Mouse (Mus musculus) bone marrow, adult 2 months (tissue): Measurements from ENCODE around the gene Itpr1. TPM values are rescaled to one million over a fixed set of nuclear protein-coding genes. Genes with fewer than 3 reads are reported as not detected.
A peak's percentile ranks its signal among the peaks of the same experiment; 100 is the strongest.

ENCODE experiments used
- H3K27ac ChIP-seq: fragments of 200-500 bp; 2 replicates; pipeline ENCODE4 v1.5.1; 2012; ENCODE audit warnings: low read depth, mild to moderate bottlenecking, control low read depth, inconsistent platforms, low read length; ENCODE audit not compliant: control insufficient read depth, poor library complexity, insufficient read depth
- H3K4me1 ChIP-seq: fragments of 200-500 bp; 2 replicates; pipeline ENCODE4 v1.6.1; 2011; ENCODE audit warnings: low read length; ENCODE audit not compliant: control insufficient read depth, insufficient read depth
- H3K4me3 ChIP-seq: fragments of 200-500 bp; replicated peaks from 2 replicates; pipeline ENCODE3; 2011; ENCODE audit warnings: mild to moderate bottlenecking, low read depth, low read length, control low read depth; ENCODE audit not compliant: control insufficient read depth
- CTCF ChIP-seq: fragments of 200-500 bp; IDR thresholded peaks from 2 replicates; pipeline ENCODE4 v1.5.1; 2011; ENCODE audit warnings: low read length, control low read depth; ENCODE audit not compliant: control insufficient read depth, insufficient read depth
- POLR2A ChIP-seq: fragments of 200-500 bp; IDR thresholded peaks from 2 replicates; pipeline ENCODE4 v1.6.1; 2011; ENCODE audit warnings: low read depth, mild to moderate bottlenecking, control low read depth, low read length, borderline replicate concordance; ENCODE audit not compliant: control insufficient read depth
- WGBS: fragments of 180-500 bp; shearing (Covaris S2); methylation state at CpG from one replicate; pipeline ENCODE4 v1.1.7; 2018; 5-methylcytosine and 5-hydroxymethylcytosine counted together
- polyA plus RNA-seq: library from polyadenylated mRNA; stranded (reverse); fragments of >200 nt; gene quantifications from 2 replicates; pipeline ENCODE4 v1.2.4, GENCODE M21; 2011; ENCODE audit warnings: low replicate concordance; ENCODE audit not compliant: missing spikeins, insufficient read depth, insufficient read length

The Itpr1 gene
- polyA plus RNA-seq, 1 experiment = 32.8 TPM

GRCm38 (mm10) chr6:108415847-108416246 is 203.0 kb downstream of the Itpr1 start:
- WGBS = 87% methylated on average over 4 of the region's 4 CpGs
- H3K4me1 ChIP-seq = no peaks in the 10 kb centered on the region
- H3K27ac ChIP-seq = no peak overlapping the region
- H3K4me3 ChIP-seq = no peak overlapping the region
- TF ChIP-seq CTCF (no peak), POLR2A (no peak)

GRCm38 (mm10) chr6:108417508-108417907 is 204.6 kb downstream of the Itpr1 start:
- TF ChIP-seq POLR2A = no peak
- peak; percentile 91 for TF ChIP-seq CTCF
- Histone ChIP-seq H3K4me3 (no peak overlapping the region), H3K27ac (no peak overlapping the region), H3K4me1 (no peaks in the 10 kb centered on the region)
- 45% methylated on average over 8 of the region's 8 CpGs for WGBS

- no peak for TF ChIP-seq POLR2A
- no peak for TF ChIP-seq CTCF
- Histone ChIP-seq H3K4me1 (no peaks in the 10 kb centered on the region), H3K4me3 (no peak overlapping the region), H3K27ac (no peak overlapping the region)
- WGBS = 65% methylated on average over 7 of the region's 7 CpGs
Measured at GRCm38 (mm10) chr6:108418218-108418617, 205.3 kb downstream of the Itpr1 start.

- Histone ChIP-seq H3K4me3 (no peak overlapping the region), H3K4me1 (no peaks in the 10 kb centered on the region), H3K27ac (no peak overlapping the region)
- TF ChIP-seq CTCF (no peak), POLR2A (no peak)
- WGBS = 81% methylated on average over 9 of the region's 9 CpGs
Measured at GRCm38 (mm10) chr6:108424749-108425584, 212.1 kb downstream of the Itpr1 start.

- H3K4me1 ChIP-seq = no peaks in the 10 kb centered on the region
- WGBS = 4% methylated on average over 10 of the region's 10 CpGs
- H3K27ac ChIP-seq = no peak overlapping the region
- no peak overlapping the region for H3K4me3 ChIP-seq
- TF ChIP-seq CTCF = peak; percentile 60
- TF ChIP-seq POLR2A = no peak
Measured at GRCm38 (mm10) chr6:108426789-108427188, 213.9 kb downstream of the Itpr1 start.

- Histone ChIP-seq H3K4me3 (no peak overlapping the region), H3K27ac (no peak overlapping the region), H3K4me1 (0 out of 2 replicates have a peak, but pooled peaks cover 2% of the 10 kb centered on the region)
- 51% methylated on average over 3 of the region's 3 CpGs for WGBS
- TF ChIP-seq POLR2A = no peak
- no peak for TF ChIP-seq CTCF
Measured at GRCm38 (mm10) chr6:108428383-108428782, 215.5 kb downstream of the Itpr1 start.

- no peak overlapping the region for H3K27ac ChIP-seq
- no peak for TF ChIP-seq CTCF
- TF ChIP-seq POLR2A = no peak
- H3K4me3 ChIP-seq = no peak overlapping the region
- WGBS = 89% methylated on average over 8 of the region's 8 CpGs
- 0 out of 2 replicates have a peak, but pooled peaks cover 2% of the 10 kb centered on the region for H3K4me1 ChIP-seq
Measured at GRCm38 (mm10) chr6:108429950-108430349, 217.1 kb downstream of the Itpr1 start.

GRCm38 (mm10) chr6:108431193-108431592 is 218.3 kb downstream of the Itpr1 start:
- no peak overlapping the region for H3K4me3 ChIP-seq
- WGBS = 87% methylated on average over 8 of the region's 8 CpGs
- no peak overlapping the region for H3K27ac ChIP-seq
- H3K4me1 ChIP-seq = 0 out of 2 replicates have a peak, but pooled peaks cover 2% of the 10 kb centered on the region
- TF ChIP-seq CTCF (no peak), POLR2A (no peak)
